Mouse (Mus musculus) stomach, embryonic 16.5 days (tissue): ENCODE measurements around the gene Cdh6. TPM values are rescaled to one million over a fixed set of nuclear protein-coding genes. Genes with fewer than 3 reads are reported as not detected.

Experiments
- ATAC-seq: fragments of 200-750 bp; cut with Nextera tagmentation; 2 replicates; pipeline ENCODE4 v1.8.0; 2017; ENCODE audit warnings: moderate number of reproducible peaks, moderate TSS enrichment; ENCODE audit not compliant: insufficient read depth, low FRiP score
- H3K27ac ChIP-seq: fragments of 300-500 bp; sonication (generic); 2 replicates; pipeline ENCODE4 v1.5.1; 2014; ENCODE audit warnings: low read length
- H3K27me3 ChIP-seq: fragments of 300-500 bp; sonication (generic); 2 replicates; pipeline ENCODE4 v1.6.1; 2014; ENCODE audit warnings: low read length, control low read depth, mixed read lengths; ENCODE audit not compliant: control insufficient read depth, insufficient read depth
- H3K36me3 ChIP-seq: fragments of 300-500 bp; sonication (generic); 2 replicates; pipeline ENCODE4 v1.6.1; 2014; ENCODE audit warnings: low read length; ENCODE audit not compliant: control insufficient read depth, insufficient read depth
- H3K4me1 ChIP-seq: fragments of 300-500 bp; sonication (generic); 2 replicates; pipeline ENCODE4 v1.6.1; 2014; ENCODE audit warnings: low read length, control low read depth, mixed read lengths; ENCODE audit not compliant: control insufficient read depth, insufficient read depth
- H3K4me2 ChIP-seq: fragments of 300-500 bp; sonication (generic); 2 replicates; pipeline ENCODE4 v1.6.1; 2014; ENCODE audit warnings: low read depth, low read length, mixed read lengths
- H3K4me3 ChIP-seq: fragments of 300-500 bp; sonication (generic); replicated peaks from 2 replicates; pipeline ENCODE4 v1.5.1; 2014; ENCODE audit warnings: mild to moderate bottlenecking, low read length
- H3K9ac ChIP-seq: fragments of 300-500 bp; sonication (generic); 2 replicates; pipeline ENCODE4 v1.6.1; 2014; ENCODE audit warnings: low read length
- H3K9me3 ChIP-seq: fragments of 300-500 bp; sonication (generic); replicated peaks from 2 replicates; pipeline ENCODE4 v1.6.1; 2016; ENCODE audit warnings: low read length, control low read depth; ENCODE audit not compliant: control insufficient read depth
- WGBS: fragments of 180-500 bp; shearing (Covaris S2); extraction: QIAGEN DNeasy Blood & Tissue Kit; methylation state at CpG from one replicate; pipeline ENCODE4 v1.1.7; 2014; 5-methylcytosine and 5-hydroxymethylcytosine counted together
- polyA plus RNA-seq: library from polyadenylated mRNA; unstranded; fragments of >200 nt; fragmentation: Nextera tagmentation; extraction: Ambion mirVana; gene quantifications from 2 replicates; pipeline ENCODE4 v1.2.1, GENCODE M21; 2015

The Cdh6 gene
- polyA plus RNA-seq, 1 experiment from 2014 or later, result 4.5 TPM

- no peak for ATAC-seq
- no peaks in the 10 kb centered on the region for H3K4me1 ChIP-seq
- no peaks in the 10 kb centered on the region for H3K27me3 ChIP-seq
- H3K9me3 ChIP-seq, result no peaks in the 10 kb centered on the region
- H3K4me2 ChIP-seq, result no peak overlapping the region
- H3K4me3 ChIP-seq, result no peak overlapping the region
- H3K27ac ChIP-seq, result no peak overlapping the region
- WGBS, result 85% methylated on average over 3 of the region's 3 CpGs
- no peaks in the 10 kb centered on the region for H3K36me3 ChIP-seq
- H3K9ac ChIP-seq, result no peak overlapping the region
Measured at GRCm38 (mm10) chr15:13132493-13132892, 41.0 kb downstream of the Cdh6 start.

- Histone ChIP-seq H3K4me3 (no peak overlapping the region), H3K27ac (no peak overlapping the region), H3K27me3 (no peaks in the 10 kb centered on the region), H3K9ac (no peak overlapping the region), H3K9me3 (no peaks in the 10 kb centered on the region), H3K4me1 (no peaks in the 10 kb centered on the region), H3K4me2 (no peak overlapping the region), H3K36me3 (no peaks in the 10 kb centered on the region)
- WGBS, result 75% methylated on average over 5 of the region's 5 CpGs
- ATAC-seq, result no peak
Measured at GRCm38 (mm10) chr15:13130246-13130645, 43.2 kb downstream of the Cdh6 start.

DNA sequence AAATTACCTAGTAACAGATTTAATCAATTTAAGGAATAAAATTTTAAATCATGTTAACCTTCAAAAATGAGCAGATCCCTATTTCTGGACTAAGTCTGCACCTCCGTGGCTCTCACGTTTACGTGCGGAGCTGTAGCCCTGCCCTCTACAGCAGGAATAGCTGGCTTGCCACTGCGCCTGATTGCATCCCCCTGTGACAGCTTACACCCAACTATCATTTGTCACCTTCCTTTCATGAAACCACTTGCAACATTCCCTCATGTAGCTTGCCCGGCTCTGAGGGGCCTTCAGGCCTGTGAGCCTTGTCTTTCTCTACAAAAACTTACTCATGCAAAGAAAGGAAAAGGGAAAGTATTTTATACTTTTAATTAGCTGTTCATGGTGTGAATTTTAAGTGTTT lies 73.1 kb downstream of the Cdh6 start:
- Histone ChIP-seq H3K4me3 (no peak overlapping the region), H3K27me3 (no peaks in the 10 kb centered on the region), H3K4me2 (no peak overlapping the region), H3K9ac (no peak overlapping the region), H3K36me3 (no peaks in the 10 kb centered on the region), H3K27ac (no peak overlapping the region), H3K4me1 (no peaks in the 10 kb centered on the region), H3K9me3 (no peaks in the 10 kb centered on the region)
- WGBS, result 63% methylated on average over 6 of the region's 6 CpGs
- ATAC-seq, result no peak

- Histone ChIP-seq H3K27me3 (no peaks in the 10 kb centered on the region), H3K36me3 (no peaks in the 10 kb centered on the region), H3K27ac (no peak overlapping the region), H3K4me3 (no peak overlapping the region), H3K9ac (no peak overlapping the region), H3K4me2 (no peak overlapping the region), H3K9me3 (no peaks in the 10 kb centered on the region), H3K4me1 (no peaks in the 10 kb centered on the region)
- no peak for ATAC-seq
- WGBS, result 71% methylated on average over 6 of the region's 6 CpGs
Measured at GRCm38 (mm10) chr15:13097861-13098260, 75.6 kb downstream of the Cdh6 start.

GRCm38 (mm10) chr15:13095406-13095805 lies 78.1 kb downstream of the Cdh6 start:
- H3K4me1 ChIP-seq, result no peaks in the 10 kb centered on the region
- H3K36me3 ChIP-seq, result no peaks in the 10 kb centered on the region
- H3K27me3 ChIP-seq, result no peaks in the 10 kb centered on the region
- no peak overlapping the region for H3K27ac ChIP-seq
- H3K9me3 ChIP-seq, result no peaks in the 10 kb centered on the region
- no peak for ATAC-seq
- 61% methylated on average over 9 of the region's 9 CpGs for WGBS
- no peak overlapping the region for H3K4me2 ChIP-seq
- H3K9ac ChIP-seq, result no peak overlapping the region
- no peak overlapping the region for H3K4me3 ChIP-seq

GRCm38 (mm10) chr15:13094881-13095256 lies 78.6 kb downstream of the Cdh6 start:
- Histone ChIP-seq H3K9me3 (no peaks in the 10 kb centered on the region), H3K27ac (no peak overlapping the region), H3K4me1 (no peaks in the 10 kb centered on the region), H3K36me3 (no peaks in the 10 kb centered on the region), H3K27me3 (no peaks in the 10 kb centered on the region), H3K4me3 (no peak overlapping the region), H3K4me2 (no peak overlapping the region), H3K9ac (no peak overlapping the region)
- 66% methylated on average over 7 of the region's 7 CpGs for WGBS
- no peak for ATAC-seq

GRCm38 (mm10) chr15:13093954-13094880 lies 79.3 kb downstream of the Cdh6 start:
- ATAC-seq, result no peak
- H3K4me3 ChIP-seq, result no peak overlapping the region
- 84% methylated on average over 19 of the region's 19 CpGs for WGBS
- H3K4me1 ChIP-seq, result no peaks in the 10 kb centered on the region
- no peaks in the 10 kb centered on the region for H3K27me3 ChIP-seq
- H3K4me2 ChIP-seq, result no peak overlapping the region
- no peaks in the 10 kb centered on the region for H3K36me3 ChIP-seq
- no peak overlapping the region for H3K27ac ChIP-seq
- no peak overlapping the region for H3K9ac ChIP-seq
- H3K9me3 ChIP-seq, result no peaks in the 10 kb centered on the region

- no peak overlapping the region for H3K9ac ChIP-seq
- WGBS, result 89% methylated on average over 13 of the region's 13 CpGs
- no peaks in the 10 kb centered on the region for H3K4me1 ChIP-seq
- ATAC-seq, result no peak
- no peak overlapping the region for H3K27ac ChIP-seq
- no peaks in the 10 kb centered on the region for H3K36me3 ChIP-seq
- no peaks in the 10 kb centered on the region for H3K9me3 ChIP-seq
- H3K4me2 ChIP-seq, result no peak overlapping the region
- no peak overlapping the region for H3K4me3 ChIP-seq
- H3K27me3 ChIP-seq, result no peaks in the 10 kb centered on the region
Measured at GRCm38 (mm10) chr15:13092064-13092463, 81.4 kb downstream of the Cdh6 start.

GRCm38 (mm10) chr15:13088504-13089058 lies 84.9 kb downstream of the Cdh6 start:
- H3K36me3 ChIP-seq, result no peaks in the 10 kb centered on the region
- peak; percentile 50; the same call in 1 of the 2 replicates for ATAC-seq
- H3K9ac ChIP-seq, result no peak overlapping the region
- no peak overlapping the region for H3K27ac ChIP-seq
- no peak overlapping the region for H3K4me3 ChIP-seq
- no peaks in the 10 kb centered on the region for H3K4me1 ChIP-seq
- no peaks in the 10 kb centered on the region for H3K27me3 ChIP-seq
- H3K9me3 ChIP-seq, result no peaks in the 10 kb centered on the region
- WGBS, result 52% methylated on average over 7 of the region's 7 CpGs
- H3K4me2 ChIP-seq, result no peak overlapping the region
